Mouse (Mus musculus) 3134 (cell line): ENCODE results near the gene Rpl3.

Source experiments
- DNase-seq: peaks from one replicate; pipeline ENCODE4 v3.0.0-alpha.2; 2011; ENCODE audit warnings: low spot score; ENCODE audit not compliant: insufficient read length; ENCODE audit errors: extremely low read depth

Gene Rpl3

GRCm38 (mm10) chr15:80092041-80092441 is 373 bp upstream of the Rpl3 start:
- DNase-seq = no peak

GRCm38 (mm10) chr15:80090741-80091120 is 937 bp downstream of the Rpl3 start:
- peak; percentile 68 for DNase-seq

GRCm38 (mm10) chr15:80090155-80090554 is 1.5 kb downstream of the Rpl3 start:
- no peak for DNase-seq

- peak; percentile 57 for DNase-seq
Measured at GRCm38 (mm10) chr15:80088637-80089036, 3.0 kb downstream of the Rpl3 start.

- no peak for DNase-seq
Measured at GRCm38 (mm10) chr15:80087406-80088012, 4.2 kb downstream of the Rpl3 start.

- DNase-seq = peak; percentile 71
Measured at GRCm38 (mm10) chr15:80083740-80084139, 7.9 kb downstream of the Rpl3 start.

- DNase-seq = peak; percentile 96
Measured at GRCm38 (mm10) chr15:80083276-80083731, 8.4 kb downstream of the Rpl3 start.

GRCm38 (mm10) chr15:80082661-80083275 is 8.9 kb downstream of the Rpl3 start:
- no peak for DNase-seq

- DNase-seq = no peak
Measured at GRCm38 (mm10) chr15:80081801-80082546, 9.7 kb downstream of the Rpl3 start.

- peak; percentile 55 for DNase-seq
Measured at GRCm38 (mm10) chr15:80080711-80081615, 10.7 kb downstream of the Rpl3 start.

- DNase-seq = no peak
Measured at GRCm38 (mm10) chr15:80079954-80080353, 11.7 kb downstream of the Rpl3 start.

- no peak for DNase-seq
Measured at GRCm38 (mm10) chr15:80079129-80079668, 12.5 kb downstream of the Rpl3 start.

- DNase-seq = no peak
Measured at GRCm38 (mm10) chr15:80078058-80078814, 13.4 kb downstream of the Rpl3 start.

GRCm38 (mm10) chr15:80076338-80077136 is 15.1 kb downstream of the Rpl3 start:
- peak; percentile 68 for DNase-seq

GRCm38 (mm10) chr15:80075733-80076337 is 15.8 kb downstream of the Rpl3 start:
- DNase-seq = no peak

- DNase-seq = no peak
Measured at GRCm38 (mm10) chr15:80075374-80075694, 16.3 kb downstream of the Rpl3 start.

- DNase-seq = no peak
Measured at GRCm38 (mm10) chr15:80074663-80075373, 16.9 kb downstream of the Rpl3 start.

- DNase-seq = no peak
Measured at GRCm38 (mm10) chr15:80073256-80073621, 18.4 kb downstream of the Rpl3 start.
